14 mouse cellular contexts compared by ENCODE assay signal in genomic region chr13:113832947-113833346, GRCm38 (mm10).
"Had no signal": no experiment of that assay in that cellular context is flagged by ENCODE, and none has a peak within 500 bp of the region (broad histone marks: within the 10 kb centered on the region; RNA-seq: fewer than 3 reads in every experiment).

No protein-coding gene starts in this region.

- H3K9me3 ChIP-seq: midbrain, embryonic 12.5 days; midbrain, embryonic 15.5 days; neural tube, embryonic 12.5 days; stomach, embryonic 15.5 days had no signal

- H3K27me3 ChIP-seq: midbrain, embryonic 12.5 days; midbrain, embryonic 15.5 days; neural tube, embryonic 12.5 days; stomach, embryonic 15.5 days had no signal

- H3K4me2 ChIP-seq: lung, embryonic 14.5 days; midbrain, embryonic 12.5 days; midbrain, embryonic 15.5 days; neural tube, embryonic 12.5 days; stomach, embryonic 15.5 days had no signal

- H3K4me1 ChIP-seq: midbrain, embryonic 12.5 days; midbrain, embryonic 15.5 days; neural tube, embryonic 12.5 days; stomach, embryonic 15.5 days had no signal

- H3K4me3 ChIP-seq: midbrain, embryonic 10.5 days; midbrain, embryonic 12.5 days; midbrain, embryonic 15.5 days; neural tube, embryonic 12.5 days; stomach, embryonic 15.5 days had no signal

- H3K9ac ChIP-seq: liver, embryonic 14.5 days; lung, embryonic 14.5 days; midbrain, embryonic 12.5 days; midbrain, embryonic 15.5 days; neural tube, embryonic 12.5 days; stomach, embryonic 15.5 days had no signal

- ATAC-seq: midbrain, embryonic 15.5 days had no signal

- H3K36me3 ChIP-seq: midbrain, embryonic 10.5 days; midbrain, embryonic 12.5 days; midbrain, embryonic 15.5 days; neural tube, embryonic 12.5 days; stomach, embryonic 15.5 days had no signal

- H3K27ac ChIP-seq: liver, embryonic 14.5 days; midbrain, embryonic 10.5 days; midbrain, embryonic 12.5 days; midbrain, embryonic 15.5 days; neural tube, embryonic 12.5 days; stomach, embryonic 15.5 days; stomach, postnatal 0 days had no signal

- DNase-seq: lung, adult 18-20 months; lung, embryonic 14.5 days; lung, postnatal 10 days; lung, postnatal 4 days; right cerebral cortex, postnatal 14 days; thymus, adult 2 months; thymus, postnatal 25 days had no signal
